Mouse (Mus musculus): ENCODE results near the gene Crhr1. TPM values are rescaled to one million over a fixed set of nuclear protein-coding genes. Genes with fewer than 3 reads are reported as not detected.

Gene Crhr1
- polyA plus RNA-seq, 1 experiment from 2014 or later = 0.22 TPM

- no peaks in the 10 kb centered on the region for H3K9me3 ChIP-seq (ENCODE audit: control insufficient read depth, low read length)
- peaks cover 28% of the 10 kb centered on the region for H3K27me3 ChIP-seq (replicated peaks; ENCODE audit: control insufficient read depth, insufficient read depth, low read length)
- no peak overlapping the region for H3K4me2 ChIP-seq (ENCODE audit: low read depth, low read length)
- H3K4me1 ChIP-seq (ENCODE audit: control insufficient read depth, insufficient read depth, low read length) = 0 out of 2 replicates have a peak, but pooled peaks cover 5% of the 10 kb centered on the region
- H3K4me3 ChIP-seq (ENCODE audit: low read depth, low read length) = no peak overlapping the region
- 69% methylated on average over 5 of the region's 5 CpGs for WGBS
- H3K9ac ChIP-seq (ENCODE audit: low read depth, low read length) = no peak overlapping the region
- ATAC-seq (ENCODE audit: low read depth) (no peak), DNase-seq (ENCODE audit: low spot score) (no peak)
- no peak overlapping the region for H3K27ac ChIP-seq (replicated peaks; ENCODE audit: low read depth, low read length)
- no peaks in the 10 kb centered on the region for H3K36me3 ChIP-seq (ENCODE audit: control insufficient read depth, insufficient read depth, low read length)
Observed at GRCm38 (mm10) chr11:104161153-104161552, 28.5 kb downstream of the Crhr1 start.

- Histone ChIP-seq H3K36me3 (ENCODE audit: control insufficient read depth, insufficient read depth, low read length) (no peaks in the 10 kb centered on the region), H3K9me3 (ENCODE audit: control insufficient read depth, low read length) (no peaks in the 10 kb centered on the region), H3K9ac (ENCODE audit: low read depth, low read length) (no peak overlapping the region), H3K4me2 (ENCODE audit: low read depth, low read length) (no peak overlapping the region), H3K27me3 (replicated peaks; ENCODE audit: control insufficient read depth, insufficient read depth, low read length) (0 out of 2 replicates have a peak, but pooled peaks cover under 1% of the 10 kb centered on the region), H3K4me1 (ENCODE audit: control insufficient read depth, insufficient read depth, low read length) (no peaks in the 10 kb centered on the region), H3K27ac (replicated peaks; ENCODE audit: low read depth, low read length) (no peak overlapping the region), H3K4me3 (ENCODE audit: low read depth, low read length) (no peak overlapping the region)
- ATAC-seq (ENCODE audit: low read depth) (no peak), DNase-seq (ENCODE audit: low spot score) (no peak)
- 79% methylated on average over 10 of the region's 10 CpGs for WGBS
Observed at GRCm38 (mm10) chr11:104164257-104164656, 31.6 kb downstream of the Crhr1 start.

GRCm38 (mm10) chr11:104171281-104171781 is 38.7 kb downstream of the Crhr1 start:
- Histone ChIP-seq H3K4me3 (ENCODE audit: low read depth, low read length) (no peak overlapping the region), H3K9ac (ENCODE audit: low read depth, low read length) (no peak overlapping the region), H3K9me3 (ENCODE audit: control insufficient read depth, low read length) (no peaks in the 10 kb centered on the region), H3K4me1 (ENCODE audit: control insufficient read depth, insufficient read depth, low read length) (no peaks in the 10 kb centered on the region), H3K36me3 (ENCODE audit: control insufficient read depth, insufficient read depth, low read length) (no peaks in the 10 kb centered on the region), H3K4me2 (ENCODE audit: low read depth, low read length) (no peak overlapping the region), H3K27ac (replicated peaks; ENCODE audit: low read depth, low read length) (no peak overlapping the region), H3K27me3 (replicated peaks; ENCODE audit: control insufficient read depth, insufficient read depth, low read length) (peaks cover 3% of the 10 kb centered on the region; the same call in 1 of the 2 replicates)
- DNase-seq (ENCODE audit: low spot score) (peak; percentile 43), ATAC-seq (ENCODE audit: low read depth) (no peak; the same call in 1 of the 2 replicates)
- 33% methylated on average over 12 of the region's 12 CpGs for WGBS

DNA sequence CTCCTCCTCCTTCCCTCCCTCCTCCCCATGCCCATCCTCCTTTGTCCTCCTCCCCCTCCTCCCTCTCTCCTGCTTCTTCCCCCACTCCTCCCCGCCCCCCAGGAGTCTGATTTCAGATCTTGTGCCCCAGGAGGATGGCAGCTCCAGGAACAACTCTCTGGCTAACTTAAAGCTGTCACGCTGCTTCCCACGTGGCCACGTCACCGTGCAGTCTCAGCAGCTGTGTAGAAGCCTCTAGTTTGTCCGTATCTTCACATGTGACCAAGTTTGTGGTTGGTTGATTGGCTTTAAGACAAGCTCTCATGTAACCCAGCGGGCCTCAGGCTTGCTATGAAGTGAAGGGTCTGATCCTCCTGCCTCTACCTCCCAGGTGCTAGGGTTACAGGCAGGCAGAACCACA is 46.2 kb downstream of the Crhr1 start:
- no peaks in the 10 kb centered on the region for H3K36me3 ChIP-seq (ENCODE audit: control insufficient read depth, insufficient read depth, low read length)
- DNase-seq (ENCODE audit: low spot score) = peak; percentile 22
- no peak overlapping the region for H3K27ac ChIP-seq (replicated peaks; ENCODE audit: low read depth, low read length)
- H3K27me3 ChIP-seq (replicated peaks; ENCODE audit: control insufficient read depth, insufficient read depth, low read length) = no peaks in the 10 kb centered on the region; the same call in 1 of the 2 replicates
- no peak overlapping the region for H3K4me2 ChIP-seq (ENCODE audit: low read depth, low read length)
- ATAC-seq (ENCODE audit: low read depth) = no peak
- H3K9ac ChIP-seq (ENCODE audit: low read depth, low read length) = no peak overlapping the region
- WGBS = 10% methylated on average over 7 of the region's 7 CpGs
- H3K4me3 ChIP-seq (ENCODE audit: low read depth, low read length) = no peak overlapping the region
- no peaks in the 10 kb centered on the region for H3K9me3 ChIP-seq (ENCODE audit: control insufficient read depth, low read length)
- no peaks in the 10 kb centered on the region for H3K4me1 ChIP-seq (ENCODE audit: control insufficient read depth, insufficient read depth, low read length)

DNA sequence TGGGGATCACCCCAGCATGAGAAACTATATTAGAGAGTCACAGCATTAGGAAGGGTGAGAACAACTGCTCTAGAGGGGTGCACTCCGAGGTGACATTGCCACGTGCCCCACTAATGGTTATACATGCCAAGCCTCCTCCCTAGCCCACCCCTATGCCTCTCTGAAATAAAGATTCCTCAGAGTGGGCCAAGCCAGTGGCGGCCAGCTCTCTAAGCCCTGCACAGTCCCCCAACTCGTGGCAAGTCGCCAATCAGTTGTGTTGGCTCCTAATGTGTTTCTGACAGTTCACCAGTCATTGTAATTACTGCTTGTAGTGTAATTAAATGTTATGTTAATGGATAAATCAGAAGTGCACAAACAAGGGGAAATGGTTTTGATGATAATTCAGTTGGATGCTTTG is 47.1 kb downstream of the Crhr1 start:
- H3K9me3 ChIP-seq (ENCODE audit: control insufficient read depth, low read length) = no peaks in the 10 kb centered on the region
- no peak overlapping the region for H3K27ac ChIP-seq (replicated peaks; ENCODE audit: low read depth, low read length)
- DNase-seq (ENCODE audit: low spot score) (no peak), ATAC-seq (ENCODE audit: low read depth) (no peak)
- H3K4me1 ChIP-seq (ENCODE audit: control insufficient read depth, insufficient read depth, low read length) = no peaks in the 10 kb centered on the region
- no peak overlapping the region for H3K9ac ChIP-seq (ENCODE audit: low read depth, low read length)
- H3K4me2 ChIP-seq (ENCODE audit: low read depth, low read length) = no peak overlapping the region
- 71% methylated on average over 5 of the region's 5 CpGs for WGBS
- H3K27me3 ChIP-seq (replicated peaks; ENCODE audit: control insufficient read depth, insufficient read depth, low read length) = no peaks in the 10 kb centered on the region
- no peak overlapping the region for H3K4me3 ChIP-seq (ENCODE audit: low read depth, low read length)
- H3K36me3 ChIP-seq (ENCODE audit: control insufficient read depth, insufficient read depth, low read length) = no peaks in the 10 kb centered on the region

DNA sequence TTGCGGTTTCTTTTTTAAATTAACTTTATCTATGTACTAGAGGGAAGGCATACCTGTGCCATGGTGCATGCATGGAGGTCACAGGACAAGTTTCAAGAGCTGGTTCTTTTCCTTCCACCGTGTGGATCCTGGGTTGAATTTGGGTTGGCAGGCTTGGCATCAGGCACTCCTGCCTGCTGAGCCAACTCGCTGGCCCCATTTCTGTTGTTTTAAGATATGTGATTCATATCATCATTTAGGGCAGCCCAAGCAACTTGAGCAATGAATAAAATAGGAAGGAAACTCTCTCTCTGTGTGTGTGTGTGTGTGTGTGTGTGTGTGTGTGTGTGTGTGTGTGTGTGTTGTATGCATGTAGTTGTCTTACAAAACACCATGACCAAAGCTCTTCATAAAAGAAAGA is 49.5 kb downstream of the Crhr1 start:
- no peaks in the 10 kb centered on the region for H3K9me3 ChIP-seq (ENCODE audit: control insufficient read depth, low read length)
- H3K4me1 ChIP-seq (ENCODE audit: control insufficient read depth, insufficient read depth, low read length) = no peaks in the 10 kb centered on the region
- H3K4me2 ChIP-seq (ENCODE audit: low read depth, low read length) = no peak overlapping the region
- WGBS = 89% methylated on average over 3 of the region's 3 CpGs
- no peak overlapping the region for H3K4me3 ChIP-seq (ENCODE audit: low read depth, low read length)
- ATAC-seq (ENCODE audit: low read depth) (no peak), DNase-seq (ENCODE audit: low spot score) (no peak)
- H3K27me3 ChIP-seq (replicated peaks; ENCODE audit: control insufficient read depth, insufficient read depth, low read length) = no peaks in the 10 kb centered on the region
- H3K9ac ChIP-seq (ENCODE audit: low read depth, low read length) = no peak overlapping the region
- H3K36me3 ChIP-seq (ENCODE audit: control insufficient read depth, insufficient read depth, low read length) = no peaks in the 10 kb centered on the region
- no peak overlapping the region for H3K27ac ChIP-seq (replicated peaks; ENCODE audit: low read depth, low read length)

DNA sequence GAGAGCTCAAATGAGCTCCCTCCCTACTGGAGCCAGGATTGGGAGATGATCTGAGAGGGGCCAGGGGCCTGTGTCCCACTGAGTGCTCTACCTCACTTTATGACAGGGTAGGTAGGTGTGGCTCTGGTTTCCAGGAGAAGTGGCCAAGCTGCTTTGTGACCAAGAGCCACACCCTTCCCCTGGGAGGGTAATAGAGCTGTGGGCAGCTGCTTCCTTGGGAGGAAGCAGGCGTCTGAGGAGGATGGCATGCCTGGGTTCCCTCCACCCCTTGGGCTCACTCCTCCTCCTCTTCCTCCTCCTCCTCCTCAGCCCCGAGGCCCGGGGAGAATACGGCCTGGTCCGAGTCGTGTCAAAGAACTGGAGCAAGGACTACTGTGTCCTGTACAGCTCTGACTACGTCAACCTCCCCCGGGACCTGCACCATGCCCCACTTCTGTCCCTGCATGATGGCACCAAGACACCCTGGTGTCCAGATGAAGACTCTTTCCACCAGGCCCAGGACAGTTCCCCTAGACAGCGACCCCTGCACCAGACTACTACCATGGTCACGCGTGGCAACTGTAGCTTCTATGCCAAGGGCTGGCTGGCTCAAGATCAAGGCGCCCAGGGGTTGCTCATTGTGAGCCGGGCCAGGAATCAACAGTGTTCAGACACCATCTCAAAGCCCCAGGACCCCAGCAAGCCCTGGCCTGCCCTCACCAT is 53.6 kb downstream of the Crhr1 start, which contains the start of gene Sppl2c:
Gene Sppl2c, plus strand, starts transcription at position 193 of the 702 bp plus-strand sequence.
- WGBS = 83% methylated on average over 13 of the region's 13 CpGs
- no peak for DNase-seq (ENCODE audit: low spot score)

DNA sequence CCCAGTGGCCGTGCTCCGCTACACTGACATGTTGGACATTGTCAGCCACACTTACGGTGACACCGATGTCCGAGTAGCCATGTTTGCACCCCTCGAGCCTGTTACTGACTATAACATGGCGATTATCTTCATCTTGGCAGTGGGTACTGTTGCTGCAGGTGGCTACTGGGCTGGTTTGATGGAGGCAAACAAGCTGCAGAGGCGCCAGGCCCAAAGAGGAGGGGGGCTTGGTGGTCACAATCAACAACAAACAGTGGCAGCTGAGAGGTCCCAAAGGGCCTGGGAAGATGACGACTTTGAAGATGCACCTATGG is 54.1 kb downstream of the Crhr1 start:
- DNase-seq (ENCODE audit: low spot score) (no peak), ATAC-seq (ENCODE audit: low read depth) (no peak)
- Histone ChIP-seq H3K27ac (replicated peaks; ENCODE audit: low read depth, low read length) (no peak overlapping the region), H3K4me1 (ENCODE audit: control insufficient read depth, insufficient read depth, low read length) (no peaks in the 10 kb centered on the region), H3K4me2 (ENCODE audit: low read depth, low read length) (no peak overlapping the region), H3K36me3 (ENCODE audit: control insufficient read depth, insufficient read depth, low read length) (no peaks in the 10 kb centered on the region), H3K9me3 (ENCODE audit: control insufficient read depth, low read length) (no peaks in the 10 kb centered on the region), H3K9ac (ENCODE audit: low read depth, low read length) (no peak overlapping the region), H3K27me3 (replicated peaks; ENCODE audit: control insufficient read depth, insufficient read depth, low read length) (no peaks in the 10 kb centered on the region), H3K4me3 (ENCODE audit: low read depth, low read length) (no peak overlapping the region)
- 90% methylated on average over 9 of the region's 9 CpGs for WGBS

More for the DNA sequence above, 53.6 kb downstream of the Crhr1 start, which contains the start of gene Sppl2c:
- H3K27me3 ChIP-seq (replicated peaks; ENCODE audit: control insufficient read depth, insufficient read depth, low read length) = no peaks in the 10 kb centered on the region
- H3K4me3 ChIP-seq (ENCODE audit: low read depth, low read length) = no peak within 1 kb of the TSS
- ATAC-seq (ENCODE audit: low read depth) = no peak
- no peak within 1 kb of the TSS for H3K9ac ChIP-seq (ENCODE audit: low read depth, low read length)
- no peaks in the 10 kb centered on the region for H3K4me1 ChIP-seq (ENCODE audit: control insufficient read depth, insufficient read depth, low read length)
- H3K27ac ChIP-seq (replicated peaks; ENCODE audit: low read depth, low read length) = no peak within 1 kb of the TSS
- H3K4me2 ChIP-seq (ENCODE audit: low read depth, low read length) = no peak within 1 kb of the TSS
- H3K9me3 ChIP-seq (ENCODE audit: control insufficient read depth, low read length) = no peaks in the 10 kb centered on the region
- no peaks in the 10 kb centered on the region for H3K36me3 ChIP-seq (ENCODE audit: control insufficient read depth, insufficient read depth, low read length)

DNA sequence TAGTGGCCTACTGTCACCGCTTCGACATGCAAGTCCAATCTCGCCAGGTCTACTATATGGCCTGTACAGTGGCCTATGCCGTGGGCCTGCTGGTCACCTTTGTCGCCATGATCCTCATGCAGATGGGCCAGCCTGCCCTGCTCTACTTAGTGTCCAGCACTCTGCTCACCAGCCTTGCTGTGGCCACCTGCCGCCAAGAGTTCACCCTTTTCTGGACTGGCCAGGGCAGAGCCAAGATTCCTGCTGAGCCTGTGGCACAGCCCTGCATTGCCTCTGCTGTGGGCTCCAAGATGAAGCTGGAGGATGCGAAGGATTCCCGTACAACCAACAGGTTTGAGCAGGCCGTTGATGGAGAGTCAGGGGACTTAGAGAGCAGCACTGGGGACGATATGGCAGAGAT is 55.1 kb downstream of the Crhr1 start:
- ATAC-seq (ENCODE audit: low read depth) = no peak
- Histone ChIP-seq H3K4me2 (ENCODE audit: low read depth, low read length) (no peak overlapping the region), H3K27me3 (replicated peaks; ENCODE audit: control insufficient read depth, insufficient read depth, low read length) (no peaks in the 10 kb centered on the region), H3K9ac (ENCODE audit: low read depth, low read length) (no peak overlapping the region), H3K4me3 (ENCODE audit: low read depth, low read length) (no peak overlapping the region), H3K36me3 (ENCODE audit: control insufficient read depth, insufficient read depth, low read length) (no peaks in the 10 kb centered on the region), H3K4me1 (ENCODE audit: control insufficient read depth, insufficient read depth, low read length) (no peaks in the 10 kb centered on the region), H3K9me3 (ENCODE audit: control insufficient read depth, low read length) (no peaks in the 10 kb centered on the region), H3K27ac (replicated peaks; ENCODE audit: low read depth, low read length) (no peak overlapping the region)
- DNase-seq (ENCODE audit: low spot score) = no peak
- WGBS = 91% methylated on average over 10 of the region's 10 CpGs
